Mouse (Mus musculus): ENCODE results near the gene Stab1. TPM values are rescaled to one million over a fixed set of nuclear protein-coding genes. Genes with fewer than 3 reads are reported as not detected.

Stab1 gene
- polyA plus RNA-seq, 1 experiment from 2014 or later: 13.5 TPM

DNA sequence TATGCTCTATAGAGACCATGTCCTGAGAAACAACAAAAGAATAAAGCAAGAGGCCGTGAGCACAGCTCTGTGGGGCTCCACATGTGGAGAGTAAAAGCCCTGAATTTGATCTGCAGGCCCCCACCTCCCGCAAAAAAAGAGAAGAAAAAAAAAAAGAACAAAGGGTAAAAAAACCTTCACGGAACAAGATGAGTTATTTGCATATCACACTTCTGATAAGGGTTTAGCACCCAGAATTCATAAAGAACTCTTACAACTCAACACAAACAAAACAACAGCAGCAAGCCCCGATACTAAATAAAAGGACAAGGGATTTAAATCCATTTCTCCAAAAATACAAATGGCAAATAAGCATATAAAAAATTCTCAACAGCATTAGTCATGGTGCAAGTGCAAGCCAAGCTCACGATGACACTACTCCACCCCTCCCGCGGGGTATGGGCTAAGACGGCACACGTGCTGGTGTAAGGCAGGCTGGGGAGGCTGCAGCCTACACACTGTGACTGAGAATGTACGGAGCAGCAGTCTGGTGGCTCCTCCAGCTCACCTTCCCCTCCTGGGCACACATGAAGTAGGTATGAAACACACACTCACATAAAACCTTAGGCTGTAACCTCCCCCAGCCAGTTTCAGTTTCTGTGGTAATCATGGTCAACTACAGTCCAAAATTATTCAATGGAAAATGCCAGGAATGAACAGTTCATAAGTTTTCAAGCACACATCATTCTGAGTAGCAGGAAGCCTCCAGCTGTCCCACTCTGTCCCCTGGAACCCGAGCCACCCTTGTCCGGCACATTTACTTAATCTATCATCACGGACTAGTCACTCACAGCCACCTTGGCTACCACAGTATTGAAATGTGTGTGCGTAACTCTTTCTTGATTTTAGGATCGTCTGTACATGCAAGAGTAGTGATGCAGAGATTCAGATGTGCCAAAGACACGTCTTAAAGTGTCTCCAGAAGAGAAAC lies 29.4 kb upstream of the Stab1 start:
- 0 out of 2 replicates have a peak, but pooled peaks have one; percentile 28 for ATAC-seq
- H3K27ac ChIP-seq (ENCODE audit: low read depth, low read length): no peak overlapping the region
- 56% methylated on average over 16 of the region's 16 CpGs for WGBS

DNA sequence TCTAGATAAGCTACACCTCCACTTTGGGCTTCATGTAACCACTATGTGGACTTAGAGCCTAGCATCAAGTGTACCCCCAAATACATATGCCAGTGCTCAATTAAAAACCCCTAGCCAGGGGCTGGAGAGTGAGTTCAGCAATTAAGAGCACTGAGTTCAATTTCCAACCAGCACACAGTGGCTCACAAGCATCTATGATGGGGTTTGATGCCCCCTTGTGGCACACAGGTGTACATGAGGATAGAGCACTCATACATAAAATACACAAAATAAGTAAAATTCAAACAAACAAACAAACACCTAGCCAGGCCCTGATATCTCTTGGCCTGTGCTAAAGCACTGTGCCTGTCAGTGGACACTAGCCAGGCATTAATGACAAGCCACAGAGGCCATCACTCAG lies 27.5 kb upstream of the Stab1 start:
- Histone ChIP-seq H3K27me3 (replicated peaks; ENCODE audit: control insufficient read depth, insufficient read depth, low read length) (no peaks in the 10 kb centered on the region), H3K36me3 (ENCODE audit: control insufficient read depth, insufficient read depth, low read length) (peaks cover 45% of the 10 kb centered on the region), H3K27ac (ENCODE audit: low read depth, low read length) (no peak overlapping the region), H3K4me3 (ENCODE audit: low read length) (no peak overlapping the region), H3K9ac (ENCODE audit: low read depth, low read length) (no peak overlapping the region), H3K4me2 (ENCODE audit: low read length) (no peak overlapping the region), H3K9me3 (ENCODE audit: control insufficient read depth, low read length) (no peaks in the 10 kb centered on the region), H3K4me1 (ENCODE audit: control insufficient read depth, insufficient read depth, low read depth, low read length) (peaks cover 8% of the 10 kb centered on the region; the same call in 1 of the 2 replicates)
- peak; percentile 41; the same call in 1 of the 2 replicates for ATAC-seq

More for the DNA sequence above, 29.4 kb upstream of the Stab1 start:
- H3K9me3 ChIP-seq (ENCODE audit: control insufficient read depth, low read length): no peaks in the 10 kb centered on the region
- no peaks in the 10 kb centered on the region for H3K27me3 ChIP-seq (replicated peaks; ENCODE audit: control insufficient read depth, insufficient read depth, low read length)
- H3K36me3 ChIP-seq (ENCODE audit: control insufficient read depth, insufficient read depth, low read length): peaks cover 49% of the 10 kb centered on the region
- no peak overlapping the region for H3K4me3 ChIP-seq (ENCODE audit: low read length)
- peaks cover 8% of the 10 kb centered on the region; the same call in 1 of the 2 replicates for H3K4me1 ChIP-seq (ENCODE audit: control insufficient read depth, insufficient read depth, low read depth, low read length)
- no peak overlapping the region for H3K9ac ChIP-seq (ENCODE audit: low read depth, low read length)
- no peak overlapping the region for H3K4me2 ChIP-seq (ENCODE audit: low read length)

DNA sequence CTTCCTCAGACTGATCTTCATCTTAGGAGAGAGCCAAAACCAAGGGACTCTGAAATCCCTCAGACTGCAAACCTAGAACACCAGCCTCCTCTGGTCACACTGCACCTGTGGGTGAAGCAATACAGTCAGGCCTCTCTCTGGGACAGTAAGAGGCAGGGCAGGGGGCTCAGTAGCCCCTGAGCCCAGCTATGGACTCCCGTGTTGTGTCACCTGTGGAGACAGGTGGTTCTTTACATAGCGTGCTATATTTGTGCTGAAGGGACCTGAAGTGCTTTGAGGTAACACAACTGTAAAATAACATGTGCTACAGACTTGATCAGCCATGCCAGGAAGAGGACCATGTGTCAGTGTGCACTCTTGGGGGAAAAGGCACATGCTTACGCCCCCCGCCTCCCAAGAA lies 27.1 kb upstream of the Stab1 start:
- Histone ChIP-seq H3K4me1 (ENCODE audit: control insufficient read depth, insufficient read depth, low read depth, low read length) (peaks cover 8% of the 10 kb centered on the region; the same call in 1 of the 2 replicates), H3K4me2 (ENCODE audit: low read length) (no peak overlapping the region), H3K36me3 (ENCODE audit: control insufficient read depth, insufficient read depth, low read length) (peaks cover 47% of the 10 kb centered on the region), H3K4me3 (ENCODE audit: low read length) (no peak overlapping the region), H3K9ac (ENCODE audit: low read depth, low read length) (no peak overlapping the region), H3K27me3 (replicated peaks; ENCODE audit: control insufficient read depth, insufficient read depth, low read length) (no peaks in the 10 kb centered on the region), H3K27ac (ENCODE audit: low read depth, low read length) (no peak overlapping the region), H3K9me3 (ENCODE audit: control insufficient read depth, low read length) (no peaks in the 10 kb centered on the region)
- no peak for ATAC-seq
- WGBS: 99% methylated on average over 4 of the region's 4 CpGs

DNA sequence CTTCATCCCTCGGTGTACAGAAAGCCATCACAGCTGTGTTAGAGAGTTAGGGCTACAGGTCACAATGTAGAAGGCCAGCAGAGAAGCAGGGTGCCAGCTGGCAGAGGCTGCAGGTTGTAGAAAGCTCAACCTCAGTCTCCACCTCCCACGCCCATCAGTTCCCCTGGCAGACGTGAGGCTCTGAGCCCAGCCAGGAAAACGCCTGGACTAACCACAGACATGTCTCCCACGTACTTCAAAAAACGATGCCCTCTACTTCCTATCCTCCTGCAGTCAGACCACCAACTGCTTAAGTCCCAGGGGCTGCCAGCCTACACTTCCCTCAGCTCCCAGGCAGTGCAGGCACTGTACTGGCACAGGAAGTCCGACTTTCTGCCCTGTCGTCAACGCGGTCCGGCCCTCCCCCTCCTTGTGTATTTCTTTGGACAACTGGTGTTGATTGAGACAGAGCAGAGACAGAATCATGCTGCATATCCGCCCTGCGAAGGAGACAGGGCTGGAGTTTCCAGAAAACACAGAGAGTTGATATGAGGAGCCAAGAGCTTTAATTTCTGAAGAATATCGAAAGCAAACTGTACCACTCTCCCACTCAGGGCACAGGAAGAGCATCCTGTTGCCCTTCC lies 26.6 kb upstream of the Stab1 start:
- H3K4me3 ChIP-seq (ENCODE audit: low read length): no peak overlapping the region
- no peaks in the 10 kb centered on the region for H3K9me3 ChIP-seq (ENCODE audit: control insufficient read depth, low read length)
- no peak overlapping the region for H3K9ac ChIP-seq (ENCODE audit: low read depth, low read length)
- H3K4me1 ChIP-seq (ENCODE audit: control insufficient read depth, insufficient read depth, low read depth, low read length): peaks cover 8% of the 10 kb centered on the region; the same call in 1 of the 2 replicates
- no peaks in the 10 kb centered on the region for H3K27me3 ChIP-seq (replicated peaks; ENCODE audit: control insufficient read depth, insufficient read depth, low read length)
- H3K27ac ChIP-seq (ENCODE audit: low read depth, low read length): no peak overlapping the region
- 73% methylated on average over 14 of the region's 14 CpGs for WGBS
- no peak overlapping the region for H3K4me2 ChIP-seq (ENCODE audit: low read length)
- no peak for ATAC-seq
- peaks cover 47% of the 10 kb centered on the region for H3K36me3 ChIP-seq (ENCODE audit: control insufficient read depth, insufficient read depth, low read length)

DNA sequence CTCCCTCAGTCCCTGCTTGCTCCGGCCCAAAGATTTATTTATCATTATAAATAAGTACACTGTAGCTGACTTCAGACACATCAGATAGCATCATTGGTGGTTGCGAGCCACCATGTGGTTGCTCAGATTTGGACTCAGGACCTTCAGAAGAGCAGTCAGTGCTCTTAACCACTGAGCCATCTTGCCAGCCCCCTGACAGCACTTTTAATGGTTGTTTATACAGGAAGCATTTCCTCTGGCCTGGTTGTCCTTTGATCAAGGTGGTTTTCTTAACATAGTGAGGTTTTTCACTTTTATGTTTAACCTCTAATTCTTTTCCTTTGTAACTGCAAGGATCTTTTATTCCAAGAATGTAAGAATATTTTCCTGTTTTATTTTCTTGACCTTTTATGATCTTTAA lies 26.0 kb upstream of the Stab1 start:
- H3K4me3 ChIP-seq (ENCODE audit: low read length): no peak overlapping the region
- WGBS: 96% methylated on average over 2 of the region's 2 CpGs
- no peak for ATAC-seq
- peaks cover 8% of the 10 kb centered on the region; the same call in 1 of the 2 replicates for H3K4me1 ChIP-seq (ENCODE audit: control insufficient read depth, insufficient read depth, low read depth, low read length)
- no peak overlapping the region for H3K27ac ChIP-seq (ENCODE audit: low read depth, low read length)
- H3K27me3 ChIP-seq (replicated peaks; ENCODE audit: control insufficient read depth, insufficient read depth, low read length): no peaks in the 10 kb centered on the region
- H3K36me3 ChIP-seq (ENCODE audit: control insufficient read depth, insufficient read depth, low read length): peaks cover 46% of the 10 kb centered on the region
- no peak overlapping the region for H3K9ac ChIP-seq (ENCODE audit: low read depth, low read length)
- H3K4me2 ChIP-seq (ENCODE audit: low read length): no peak overlapping the region
- H3K9me3 ChIP-seq (ENCODE audit: control insufficient read depth, low read length): no peaks in the 10 kb centered on the region

DNA sequence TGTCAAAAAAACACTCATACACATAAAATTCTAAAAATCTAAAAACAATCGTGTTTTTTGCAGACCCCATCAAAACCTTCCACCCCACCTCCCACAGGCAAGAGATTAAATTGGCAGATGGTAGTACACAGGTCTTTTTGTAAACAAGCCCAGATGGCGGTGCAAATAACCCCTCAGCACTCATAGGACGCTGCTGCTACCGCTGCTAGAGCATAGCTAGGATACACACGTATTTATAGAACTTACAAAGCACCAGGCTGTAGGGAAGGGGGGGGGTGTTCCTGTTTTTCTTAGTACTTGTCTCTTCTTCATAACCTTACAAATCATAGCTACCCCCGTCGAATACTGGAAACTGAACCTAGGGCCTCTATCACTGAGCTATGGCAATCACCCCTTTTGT lies 25.4 kb upstream of the Stab1 start:
- no peak overlapping the region for H3K4me3 ChIP-seq (ENCODE audit: low read length)
- H3K4me1 ChIP-seq (ENCODE audit: control insufficient read depth, insufficient read depth, low read depth, low read length): peaks cover 8% of the 10 kb centered on the region; the same call in 1 of the 2 replicates
- H3K9ac ChIP-seq (ENCODE audit: low read depth, low read length): no peak overlapping the region
- H3K36me3 ChIP-seq (ENCODE audit: control insufficient read depth, insufficient read depth, low read length): peaks cover 50% of the 10 kb centered on the region
- H3K27me3 ChIP-seq (replicated peaks; ENCODE audit: control insufficient read depth, insufficient read depth, low read length): no peaks in the 10 kb centered on the region
- H3K4me2 ChIP-seq (ENCODE audit: low read length): no peak overlapping the region
- no peak overlapping the region for H3K27ac ChIP-seq (ENCODE audit: low read depth, low read length)
- no peaks in the 10 kb centered on the region for H3K9me3 ChIP-seq (ENCODE audit: control insufficient read depth, low read length)
- ATAC-seq: no peak
- 82% methylated on average over 7 of the region's 7 CpGs for WGBS

DNA sequence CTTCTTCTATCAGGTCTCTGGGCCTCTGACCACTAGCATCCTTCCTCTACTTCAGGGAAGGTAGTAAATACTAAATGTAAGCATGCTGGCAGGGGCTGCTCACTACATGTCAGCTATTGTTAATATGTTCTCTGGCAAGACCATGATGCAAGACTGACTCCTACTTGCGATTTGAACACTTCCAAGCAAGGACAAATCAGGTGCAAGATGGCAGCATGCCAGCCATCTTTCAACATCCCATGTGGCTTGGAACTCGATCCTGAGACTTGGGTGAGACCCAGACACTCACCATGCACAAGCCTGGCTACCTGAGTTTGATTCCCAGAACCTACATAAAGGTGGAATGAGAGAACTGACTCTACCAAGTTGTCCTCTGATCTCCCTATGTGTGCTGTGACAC lies 23.5 kb upstream of the Stab1 start:
- no peak overlapping the region for H3K9ac ChIP-seq (ENCODE audit: low read depth, low read length)
- ATAC-seq: no peak
- no peak overlapping the region for H3K4me2 ChIP-seq (ENCODE audit: low read length)
- H3K4me3 ChIP-seq (ENCODE audit: low read length): no peak overlapping the region
- no peaks in the 10 kb centered on the region for H3K9me3 ChIP-seq (ENCODE audit: control insufficient read depth, low read length)
- H3K27ac ChIP-seq (ENCODE audit: low read depth, low read length): no peak overlapping the region
- H3K36me3 ChIP-seq (ENCODE audit: control insufficient read depth, insufficient read depth, low read length): peaks cover 63% of the 10 kb centered on the region
- H3K27me3 ChIP-seq (replicated peaks; ENCODE audit: control insufficient read depth, insufficient read depth, low read length): no peaks in the 10 kb centered on the region
- H3K4me1 ChIP-seq (ENCODE audit: control insufficient read depth, insufficient read depth, low read depth, low read length): peaks cover 4% of the 10 kb centered on the region; the same call in 1 of the 2 replicates
- WGBS: 63% methylated on average over 2 of the region's 2 CpGs

DNA sequence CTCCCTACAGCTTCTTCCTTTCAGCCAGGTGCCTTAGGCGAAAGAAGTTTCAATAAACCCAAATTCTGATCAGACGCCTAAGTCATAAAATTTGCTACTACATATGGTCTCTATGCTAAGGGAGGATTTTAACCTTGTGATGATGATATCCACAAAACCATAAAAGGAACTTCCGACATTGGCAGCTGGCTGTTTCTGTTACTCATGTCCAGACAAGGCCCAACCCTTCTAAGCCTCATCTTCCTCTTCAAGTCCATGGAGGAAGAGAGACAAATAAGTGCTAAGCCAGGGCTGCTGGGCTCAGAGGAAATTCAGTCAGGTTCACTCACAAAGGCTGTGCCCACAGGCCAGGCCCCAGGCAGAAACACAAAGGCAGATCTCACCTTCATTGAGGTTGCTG lies 20.9 kb upstream of the Stab1 start:
- H3K9ac ChIP-seq (ENCODE audit: low read depth, low read length): no peak overlapping the region
- ATAC-seq: no peak
- 91% methylated on average over 3 of the region's 3 CpGs for WGBS
- H3K4me1 ChIP-seq (ENCODE audit: control insufficient read depth, insufficient read depth, low read depth, low read length): no peaks in the 10 kb centered on the region
- no peak overlapping the region for H3K4me3 ChIP-seq (ENCODE audit: low read length)
- no peak overlapping the region for H3K4me2 ChIP-seq (ENCODE audit: low read length)
- no peaks in the 10 kb centered on the region for H3K9me3 ChIP-seq (ENCODE audit: control insufficient read depth, low read length)
- H3K27ac ChIP-seq (ENCODE audit: low read depth, low read length): no peak overlapping the region
- peaks cover 73% of the 10 kb centered on the region for H3K36me3 ChIP-seq (ENCODE audit: control insufficient read depth, insufficient read depth, low read length)
- H3K27me3 ChIP-seq (replicated peaks; ENCODE audit: control insufficient read depth, insufficient read depth, low read length): no peaks in the 10 kb centered on the region

DNA sequence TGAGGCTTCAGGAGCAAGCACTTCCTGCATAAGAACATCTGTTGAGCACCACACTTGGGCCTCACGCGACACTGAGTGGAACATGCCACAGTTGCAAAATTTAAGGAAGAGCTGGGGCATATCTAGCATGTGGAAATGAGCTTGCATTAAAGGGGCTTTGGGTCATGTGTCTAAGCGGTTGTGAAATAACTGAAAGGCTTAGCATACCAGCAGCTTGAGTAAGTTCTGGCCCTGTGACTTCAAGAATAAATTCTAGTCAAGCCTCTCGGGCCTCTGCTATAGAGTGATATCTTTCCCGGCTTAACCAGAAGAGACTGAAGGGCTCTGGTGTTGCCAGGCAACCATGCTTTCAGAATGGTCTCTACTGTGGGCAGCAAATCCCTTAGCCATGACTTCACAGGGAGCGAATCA lies 20.3 kb upstream of the Stab1 start:
- Histone ChIP-seq H3K36me3 (ENCODE audit: control insufficient read depth, insufficient read depth, low read length) (peaks cover 78% of the 10 kb centered on the region), H3K9ac (ENCODE audit: low read depth, low read length) (no peak overlapping the region), H3K4me2 (ENCODE audit: low read length) (no peak overlapping the region), H3K9me3 (ENCODE audit: control insufficient read depth, low read length) (no peaks in the 10 kb centered on the region), H3K27ac (ENCODE audit: low read depth, low read length) (no peak overlapping the region), H3K4me1 (ENCODE audit: control insufficient read depth, insufficient read depth, low read depth, low read length) (no peaks in the 10 kb centered on the region), H3K27me3 (replicated peaks; ENCODE audit: control insufficient read depth, insufficient read depth, low read length) (no peaks in the 10 kb centered on the region), H3K4me3 (ENCODE audit: low read length) (no peak overlapping the region)
- 52% methylated on average over 6 of the region's 6 CpGs for WGBS
- peak; percentile 43; the same call in 1 of the 2 replicates for ATAC-seq
